Mouse (Mus musculus): ENCODE results near the gene Tbc1d14.

Tbc1d14 gene

DNA sequence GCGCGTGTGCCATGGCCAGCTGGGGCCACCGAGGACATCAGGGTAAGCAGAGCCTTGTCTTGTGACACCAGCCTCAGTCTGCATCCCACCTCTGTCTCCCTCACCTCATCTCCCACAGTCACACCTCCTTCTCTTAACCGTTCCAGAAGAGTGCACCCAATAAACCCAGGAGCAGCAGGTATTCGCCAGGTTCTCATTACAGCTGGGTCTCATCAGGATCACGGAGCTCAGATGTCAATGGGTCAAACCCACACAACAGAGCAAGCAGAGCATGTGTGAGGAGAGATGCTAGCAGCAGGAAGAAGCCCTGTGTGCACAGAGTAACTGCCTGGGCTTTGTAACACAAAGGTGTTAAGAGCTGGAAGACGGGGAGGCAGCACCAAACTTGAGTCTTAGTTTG lies 13.1 kb downstream of the Tbc1d14 start:
- intact Hi-C loops (cut with DNase I), result loop anchor here (5.0 to 10.0 kb wide), 3 partner anchors 48 to 165 kb away; partner anchors contain the start of genes Bloc1s4 and Grpel1

- intact Hi-C loops (cut with DNase I), result no loop called here
Measured at GRCm38 (mm10) chr5:36578982-36579381, 14.1 kb downstream of the Tbc1d14 start.

- intact Hi-C loops (cut with DNase I), result no loop called here
Measured at GRCm38 (mm10) chr5:36576457-36576856, 16.6 kb downstream of the Tbc1d14 start.

- intact Hi-C loops (cut with DNase I), result no loop called here
Measured at GRCm38 (mm10) chr5:36575745-36576144, 17.3 kb downstream of the Tbc1d14 start.

DNA sequence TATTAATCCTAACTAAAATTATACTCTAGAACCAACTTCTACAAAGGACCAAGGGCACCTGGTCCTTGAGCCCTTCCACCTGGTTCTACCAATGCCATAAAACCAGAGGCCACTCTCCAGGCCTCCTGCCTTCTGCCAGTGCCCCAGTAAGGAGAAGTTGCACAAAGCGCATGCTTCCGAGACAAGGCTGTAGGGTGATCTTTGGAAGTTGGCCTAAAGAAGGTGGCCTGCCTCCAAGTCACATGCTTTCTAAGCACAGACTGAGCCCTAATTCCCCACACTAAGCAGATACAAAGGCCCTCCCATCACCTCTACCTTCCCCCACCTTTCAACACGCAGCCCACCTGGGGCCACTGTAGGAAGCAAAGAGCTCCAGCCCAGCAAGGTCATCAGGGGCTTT lies 17.8 kb downstream of the Tbc1d14 start:
- intact Hi-C loops (cut with DNase I), result no loop called here

DNA sequence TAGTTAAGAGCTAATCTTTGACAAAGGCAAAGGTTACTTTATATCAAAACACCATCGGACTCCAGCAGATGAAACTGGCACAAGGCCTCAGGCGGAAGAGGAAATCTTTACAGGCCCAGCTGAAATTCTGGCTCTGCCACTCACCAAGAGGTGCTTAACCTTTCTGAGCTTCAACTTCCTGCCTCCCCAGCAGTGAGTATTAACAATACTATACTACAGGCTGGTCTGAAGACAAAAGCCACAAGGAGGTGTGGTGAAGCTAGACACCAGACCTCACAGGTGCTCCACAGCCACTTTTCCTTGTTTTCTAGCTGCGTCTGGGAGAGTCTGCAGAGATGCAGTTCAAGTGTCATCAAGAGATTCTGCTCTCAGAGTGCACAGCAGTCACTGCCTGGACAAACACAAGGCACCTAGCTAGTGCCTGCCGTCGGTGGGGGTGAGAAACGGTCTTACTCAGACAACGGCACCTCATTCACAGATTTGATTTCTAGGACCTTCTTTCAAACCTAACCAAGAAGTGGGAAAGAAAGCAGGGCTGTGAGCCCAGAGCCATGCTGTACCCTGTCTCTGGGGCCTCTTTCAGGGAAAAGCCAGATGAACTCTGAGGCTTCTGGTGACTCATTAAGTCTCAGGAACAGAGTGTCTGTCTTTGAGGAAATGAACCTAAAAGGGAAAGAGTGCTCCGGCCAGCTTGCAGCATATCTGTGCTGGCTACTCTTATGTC lies 18.8 kb downstream of the Tbc1d14 start:
- intact Hi-C loops (cut with DNase I), result no loop called here

DNA sequence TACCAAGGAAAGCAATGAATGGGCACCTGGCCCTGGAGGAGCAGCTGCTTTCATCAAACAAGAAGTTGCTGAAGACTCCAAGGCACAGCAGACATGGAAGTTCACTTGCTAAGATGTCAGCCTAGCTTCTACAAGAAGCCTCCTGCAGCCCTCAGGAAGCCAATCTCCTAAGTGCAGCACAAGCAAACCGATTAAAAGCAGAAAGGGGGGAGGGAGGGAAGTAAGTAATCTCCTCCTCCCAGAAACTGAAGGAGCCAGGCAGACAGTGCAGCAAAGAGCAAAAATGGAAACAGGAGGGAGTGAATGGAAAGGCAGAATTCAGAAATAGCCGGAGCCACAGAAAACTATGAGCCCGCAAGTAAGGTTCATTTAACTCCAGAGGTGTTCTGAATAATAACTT lies 19.7 kb downstream of the Tbc1d14 start:
- intact Hi-C loops (cut with DNase I), result no loop called here

DNA sequence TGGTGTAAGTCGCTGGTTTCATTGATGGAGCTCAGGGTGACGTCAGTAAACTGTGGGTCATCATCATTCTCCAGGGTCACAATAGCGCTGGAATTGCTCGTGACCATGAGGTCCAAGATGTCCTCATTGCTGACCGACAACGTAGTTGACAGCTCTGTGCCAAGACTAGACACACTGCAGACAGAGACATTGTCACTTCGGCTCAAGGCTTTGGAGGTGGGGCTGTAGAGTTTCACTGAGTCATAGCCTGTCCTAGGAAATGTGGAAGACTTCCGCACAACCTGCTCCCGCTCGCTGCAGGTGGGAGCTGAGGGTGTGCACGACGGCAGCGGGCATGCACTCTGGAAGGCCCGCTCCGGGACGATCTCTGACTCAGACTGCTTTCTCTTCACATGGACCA lies 21.7 kb downstream of the Tbc1d14 start:
- intact Hi-C loops (cut with DNase I), result no loop called here

- intact Hi-C loops (cut with DNase I), result no loop called here
Measured at GRCm38 (mm10) chr5:36570546-36571245, 22.4 kb downstream of the Tbc1d14 start.

GRCm38 (mm10) chr5:36570098-36570497 lies 23.0 kb downstream of the Tbc1d14 start:
- intact Hi-C loops (cut with DNase I), result no loop called here

DNA sequence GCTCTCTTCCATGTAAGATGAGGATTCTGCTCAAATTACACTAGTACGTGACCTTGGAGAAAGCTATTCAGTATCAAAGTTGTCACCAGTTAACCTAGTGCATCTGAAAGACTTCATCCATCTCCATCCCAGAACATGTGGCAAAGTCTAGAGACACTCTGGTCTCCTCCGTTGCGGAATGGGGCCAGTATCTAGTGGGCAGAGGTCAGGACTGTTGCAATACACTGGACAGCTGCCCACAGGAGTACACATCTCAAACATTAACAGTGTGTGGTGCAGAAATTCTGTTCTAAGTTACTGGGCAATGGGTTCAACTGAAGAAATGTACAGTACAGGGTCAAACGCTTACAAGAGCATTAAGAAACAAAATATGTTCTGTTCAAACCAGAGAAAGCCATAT lies 25.0 kb downstream of the Tbc1d14 start:
- intact Hi-C loops (cut with DNase I), result no loop called here

GRCm38 (mm10) chr5:36567627-36568026 lies 25.4 kb downstream of the Tbc1d14 start:
- intact Hi-C loops (cut with DNase I), result no loop called here

GRCm38 (mm10) chr5:36564530-36564929 lies 28.5 kb downstream of the Tbc1d14 start:
- intact Hi-C loops (cut with DNase I), result no loop called here

DNA sequence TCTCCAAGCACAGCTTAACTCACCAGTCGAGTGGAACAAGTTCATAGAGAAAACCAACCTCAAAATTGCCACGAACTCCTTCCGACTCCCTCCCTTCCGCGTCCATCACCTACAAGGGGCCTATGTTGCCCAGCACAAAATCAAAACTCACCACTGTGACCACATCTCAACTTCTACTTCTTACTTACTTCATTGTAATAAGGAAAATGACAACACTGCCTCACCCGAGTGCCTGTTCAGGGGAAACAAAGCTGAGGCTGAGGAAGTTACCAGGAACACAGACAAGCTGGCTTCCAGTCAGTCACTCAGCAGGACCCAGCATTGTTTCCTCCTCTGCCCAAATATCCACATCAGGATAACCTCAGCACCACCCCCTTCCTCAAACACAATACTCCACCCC lies 29.3 kb downstream of the Tbc1d14 start:
- intact Hi-C loops (cut with DNase I), result no loop called here

GRCm38 (mm10) chr5:36562791-36563445 lies 30.2 kb downstream of the Tbc1d14 start:
- intact Hi-C loops (cut with DNase I), result no loop called here

GRCm38 (mm10) chr5:36561509-36561908 lies 31.6 kb downstream of the Tbc1d14 start:
- intact Hi-C loops (cut with DNase I), result no loop called here

DNA sequence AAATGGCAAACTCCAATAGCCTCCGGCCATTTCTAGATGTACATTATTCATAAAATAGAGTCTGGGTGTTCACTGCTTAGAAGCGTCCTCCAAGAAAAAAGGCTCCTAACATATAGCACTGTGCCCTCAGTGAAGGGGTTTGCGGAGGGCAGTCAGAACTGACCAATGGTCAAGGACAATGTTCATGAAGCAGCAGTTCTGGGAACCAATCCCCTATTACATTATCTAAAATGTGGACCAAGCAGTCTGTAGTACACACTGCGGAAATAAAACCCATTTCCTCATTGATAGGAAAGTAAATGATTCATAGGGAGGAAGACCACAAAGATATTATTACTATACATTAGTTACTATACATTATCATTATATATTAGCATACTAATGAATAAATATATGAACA lies 32.6 kb downstream of the Tbc1d14 start:
- intact Hi-C loops (cut with DNase I), result no loop called here

- intact Hi-C loops (cut with DNase I), result no loop called here
Measured at GRCm38 (mm10) chr5:36559510-36560235, 33.4 kb downstream of the Tbc1d14 start.

DNA sequence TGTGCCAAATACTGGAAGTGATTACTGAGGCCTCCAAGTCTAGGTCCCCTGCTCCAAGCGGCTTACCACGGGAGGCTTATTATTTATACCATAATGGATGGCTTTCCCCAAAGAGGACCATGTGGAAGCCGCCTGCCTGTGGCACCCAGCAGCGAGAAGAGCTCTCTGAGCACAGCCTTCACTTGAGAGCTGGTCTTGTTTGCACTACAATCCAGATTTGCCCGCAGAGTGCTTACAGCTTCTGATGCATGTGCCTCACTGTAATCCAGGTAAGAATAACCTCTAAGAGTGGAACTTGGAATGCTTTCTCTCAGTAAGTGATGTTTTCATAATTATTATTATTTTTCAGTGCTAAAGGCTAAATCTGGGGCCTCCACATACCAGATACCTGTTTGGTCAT lies 34.0 kb downstream of the Tbc1d14 start:
- intact Hi-C loops (cut with DNase I), result no loop called here

DNA sequence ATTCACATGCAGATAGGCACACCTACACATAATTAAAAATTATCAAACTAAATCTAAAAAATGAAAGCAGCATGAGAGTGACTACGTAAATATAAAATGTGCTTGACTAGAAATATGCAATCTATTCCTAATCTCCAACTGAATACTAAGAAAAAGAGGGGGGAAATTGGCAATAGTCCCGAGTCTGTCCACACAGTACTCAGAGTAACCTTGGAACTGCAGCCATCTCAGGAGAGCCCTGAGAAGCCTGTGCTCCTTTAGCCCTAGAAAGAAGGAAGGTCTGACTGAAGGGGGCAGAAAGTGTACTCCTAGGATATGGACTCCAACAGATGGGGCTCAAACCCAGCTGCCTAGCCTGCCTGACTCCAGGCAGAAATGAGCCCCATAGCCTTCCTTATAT lies 34.5 kb downstream of the Tbc1d14 start:
- intact Hi-C loops (cut with DNase I), result no loop called here

- intact Hi-C loops (cut with DNase I), result no loop called here
Measured at GRCm38 (mm10) chr5:36557584-36558308, 35.3 kb downstream of the Tbc1d14 start.
